Mouse (Mus musculus) layer of hippocampus, adult 2 months (tissue): ENCODE measurements around the gene Bri3bp. TPM values are rescaled to one million over a fixed set of nuclear protein-coding genes. Genes with fewer than 3 reads are reported as not detected.

Source experiments
- DNase-seq, 2 experiments: peaks; one replicate each; pipeline ENCODE4 v3.0.0; 2022; ENCODE audit warnings: low spot score in 2 of 2
- H3K27ac ChIP-seq: fragments of 200-600 bp; 2 replicates; pipeline ENCODE4 v1.8.1; 2022
- H3K4me3 ChIP-seq: fragments of 200-600 bp; 2 replicates; pipeline ENCODE4 v1.8.1; 2022; ENCODE audit warnings: mild to moderate bottlenecking
- CTCF ChIP-seq: fragments of 200-600 bp; conservative IDR thresholded peaks from 2 replicates; pipeline ENCODE4 v1.8.1; 2022; ENCODE audit warnings: antibody characterized with exemption, mild to moderate bottlenecking, moderate library complexity
- total RNA-seq, 2 experiments: library from RNA; stranded (reverse); gene quantifications; 2 replicates each; pipeline ENCODE4 v1.2.3; 2021

Gene Bri3bp
- total RNA-seq, 2 experiments from 2014 or later, result 93.2 to 107 TPM

GRCm38 (mm10) chr5:125446344-125446743 is 5.0 kb downstream of the Bri3bp start:
- 0 out of 2 replicates have a peak overlapping the region, but pooled peaks have one; percentile 3 for H3K4me3 ChIP-seq
- peak; percentile 39 to 45 for DNase-seq
- peak overlapping the region; percentile 81 for H3K27ac ChIP-seq
- TF ChIP-seq CTCF, result no peak

- Histone ChIP-seq H3K4me3 (no peak overlapping the region), H3K27ac (no peak overlapping the region)
- no peak for TF ChIP-seq CTCF
- DNase-seq, result no peak
These were observed 6.7 kb downstream of the Bri3bp start for GRCm38 (mm10) chr5:125448026-125448425.

- DNase-seq, result no peak
- Histone ChIP-seq H3K27ac (no peak overlapping the region), H3K4me3 (no peak overlapping the region)
- TF ChIP-seq CTCF, result no peak
These were observed 7.3 kb downstream of the Bri3bp start for GRCm38 (mm10) chr5:125448631-125449030.

- Histone ChIP-seq H3K4me3 (no peak overlapping the region), H3K27ac (no peak overlapping the region)
- no peak for TF ChIP-seq CTCF
- DNase-seq, result no peak
These were observed 7.9 kb downstream of the Bri3bp start for GRCm38 (mm10) chr5:125449306-125449705.

- Histone ChIP-seq H3K27ac (no peak overlapping the region), H3K4me3 (no peak overlapping the region)
- no peak for DNase-seq
- TF ChIP-seq CTCF, result no peak
These were observed 11.2 kb downstream of the Bri3bp start for GRCm38 (mm10) chr5:125452573-125452972.

- no peak overlapping the region for H3K27ac ChIP-seq
- no peak for DNase-seq
- H3K4me3 ChIP-seq, result no peak overlapping the region
- no peak for TF ChIP-seq CTCF
These were observed 14.7 kb downstream of the Bri3bp start for GRCm38 (mm10) chr5:125456100-125456499.

GRCm38 (mm10) chr5:125457538-125457937 is 16.2 kb downstream of the Bri3bp start:
- no peak for TF ChIP-seq CTCF
- Histone ChIP-seq H3K4me3 (no peak overlapping the region), H3K27ac (no peak overlapping the region)
- no peak for DNase-seq

- Histone ChIP-seq H3K4me3 (no peak overlapping the region), H3K27ac (no peak overlapping the region)
- TF ChIP-seq CTCF, result peak; percentile 59
- DNase-seq, result no peak
These were observed 19.2 kb downstream of the Bri3bp start for GRCm38 (mm10) chr5:125460574-125460973.

GRCm38 (mm10) chr5:125461868-125462445 is 20.6 kb downstream of the Bri3bp start:
- DNase-seq, result peak in 1 of 2 experiments; percentile 55
- H3K4me3 ChIP-seq, result no peak overlapping the region
- no peak overlapping the region for H3K27ac ChIP-seq
- TF ChIP-seq CTCF, result peak; percentile 76

GRCm38 (mm10) chr5:125465192-125465591 is 23.8 kb downstream of the Bri3bp start:
- Histone ChIP-seq H3K27ac (0 out of 2 replicates have a peak overlapping the region, but pooled peaks have one; percentile 40), H3K4me3 (peak overlapping the region; percentile 49)
- TF ChIP-seq CTCF, result no peak
- no peak for DNase-seq

- H3K4me3 ChIP-seq, result peak overlapping the region; percentile 49
- peak; percentile 97 to 98 for DNase-seq
- 0 out of 2 replicates have a peak overlapping the region, but pooled peaks have one; percentile 43 for H3K27ac ChIP-seq
- TF ChIP-seq CTCF, result peak; percentile 50
These were observed 24.3 kb downstream of the Bri3bp start for GRCm38 (mm10) chr5:125465701-125466106.

GRCm38 (mm10) chr5:125466483-125466882 is 25.1 kb downstream of the Bri3bp start:
- no peak overlapping the region for H3K4me3 ChIP-seq
- no peak for TF ChIP-seq CTCF
- H3K27ac ChIP-seq, result no peak overlapping the region

GRCm38 (mm10) chr5:125467261-125467660 is 25.9 kb downstream of the Bri3bp start:
- no peak for TF ChIP-seq CTCF
- DNase-seq, result no peak
- Histone ChIP-seq H3K27ac (no peak overlapping the region), H3K4me3 (no peak overlapping the region)

More at GRCm38 (mm10) chr5:125466483-125466882, 25.1 kb downstream of the Bri3bp start:
- DNase-seq, result no peak

GRCm38 (mm10) chr5:125470713-125471112 is 29.3 kb downstream of the Bri3bp start:
- TF ChIP-seq CTCF, result no peak
- H3K27ac ChIP-seq, result no peak overlapping the region
- no peak for DNase-seq
- no peak overlapping the region for H3K4me3 ChIP-seq
